Mouse (Mus musculus): ENCODE measurements around the gene App. TPM values are rescaled to one million over a fixed set of nuclear protein-coding genes. Genes with fewer than 3 reads are reported as not detected.

The App gene
- polyA plus RNA-seq, 1 experiment from 2014 or later = 31.3 TPM

DNA sequence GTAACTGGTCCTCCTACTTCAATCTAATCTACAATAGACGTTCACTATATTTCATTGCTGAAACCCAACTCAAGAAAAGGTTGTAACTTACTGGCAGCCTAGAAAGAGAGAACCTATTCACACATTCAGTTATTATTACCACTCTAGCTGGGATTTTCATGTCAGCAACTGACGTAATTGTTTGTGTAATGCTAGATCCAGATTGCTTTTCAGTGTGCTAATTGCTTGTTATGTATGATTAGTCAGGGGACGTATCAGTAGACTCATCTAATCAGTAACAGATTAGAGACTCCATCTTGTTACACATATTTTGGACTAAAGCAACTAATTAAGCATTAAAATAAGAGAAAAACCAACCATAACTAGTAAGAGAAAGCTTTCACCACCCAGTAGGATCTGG, 30.4 kb downstream of the App start:
- Histone ChIP-seq H3K27me3 (ENCODE audit: insufficient read depth, low read length) (no peaks in the 10 kb centered on the region), H3K27ac (ENCODE audit: low read depth) (no peak overlapping the region), H3K4me1 (ENCODE audit: insufficient read depth) (no peaks in the 10 kb centered on the region), H3K4me2 (ENCODE audit: low read depth, low read length) (no peak overlapping the region), H3K9me3 (ENCODE audit: low read length) (no peaks in the 10 kb centered on the region), H3K36me3 (replicated peaks; ENCODE audit: insufficient read depth, low read length) (no peaks in the 10 kb centered on the region), H3K9ac (replicated peaks) (no peak overlapping the region), H3K4me3 (ENCODE audit: low read depth, low read length) (no peak overlapping the region)
- 72% methylated on average over 3 of the region's 3 CpGs for WGBS (ENCODE audit: insufficient replicate concordance)
- DNase-seq (no peak), ATAC-seq (no peak)
- TF ChIP-seq EP300 (IDR thresholded peaks at IDR 0.05; ENCODE audit: low read depth) = no peak
- no peak for TF ChIP-seq CTCF (IDR thresholded peaks at IDR 0.05; ENCODE audit: low read depth)

- Histone ChIP-seq H3K4me1 (ENCODE audit: insufficient read depth) (no peaks in the 10 kb centered on the region), H3K9me3 (ENCODE audit: low read length) (no peaks in the 10 kb centered on the region), H3K27me3 (ENCODE audit: insufficient read depth, low read length) (no peaks in the 10 kb centered on the region), H3K36me3 (replicated peaks; ENCODE audit: insufficient read depth, low read length) (no peaks in the 10 kb centered on the region), H3K4me3 (ENCODE audit: low read depth, low read length) (no peak overlapping the region), H3K4me2 (ENCODE audit: low read depth, low read length) (no peak overlapping the region), H3K27ac (ENCODE audit: low read depth) (no peak overlapping the region), H3K9ac (replicated peaks) (no peak overlapping the region)
- no peak for ATAC-seq
- TF ChIP-seq CTCF (IDR thresholded peaks at IDR 0.05; ENCODE audit: low read depth) (no peak), EP300 (IDR thresholded peaks at IDR 0.05; ENCODE audit: low read depth) (no peak)
- 72% methylated on average over 4 of the region's 4 CpGs for WGBS (ENCODE audit: insufficient replicate concordance)
- DNase-seq = no peak
Measured at GRCm38 (mm10) chr16:85141404-85141803, 32.2 kb downstream of the App start.

GRCm38 (mm10) chr16:85139178-85139604, 34.4 kb downstream of the App start:
- Histone ChIP-seq H3K9ac (replicated peaks) (no peak overlapping the region), H3K36me3 (replicated peaks; ENCODE audit: insufficient read depth, low read length) (no peaks in the 10 kb centered on the region), H3K9me3 (ENCODE audit: low read length) (no peaks in the 10 kb centered on the region), H3K27ac (ENCODE audit: low read depth) (no peak overlapping the region), H3K4me1 (ENCODE audit: insufficient read depth) (peaks cover under 1% of the 10 kb centered on the region; the same call in 1 of the 2 replicates), H3K27me3 (ENCODE audit: insufficient read depth, low read length) (no peaks in the 10 kb centered on the region), H3K4me3 (ENCODE audit: low read depth, low read length) (no peak overlapping the region), H3K4me2 (ENCODE audit: low read depth, low read length) (no peak overlapping the region)
- DNase-seq = no peak
- TF ChIP-seq CTCF (IDR thresholded peaks at IDR 0.05; ENCODE audit: low read depth) (no peak), EP300 (IDR thresholded peaks at IDR 0.05; ENCODE audit: low read depth) (no peak)
- WGBS (ENCODE audit: insufficient replicate concordance) = 79% methylated on average over 9 of the region's 9 CpGs
- ATAC-seq = no peak

DNA sequence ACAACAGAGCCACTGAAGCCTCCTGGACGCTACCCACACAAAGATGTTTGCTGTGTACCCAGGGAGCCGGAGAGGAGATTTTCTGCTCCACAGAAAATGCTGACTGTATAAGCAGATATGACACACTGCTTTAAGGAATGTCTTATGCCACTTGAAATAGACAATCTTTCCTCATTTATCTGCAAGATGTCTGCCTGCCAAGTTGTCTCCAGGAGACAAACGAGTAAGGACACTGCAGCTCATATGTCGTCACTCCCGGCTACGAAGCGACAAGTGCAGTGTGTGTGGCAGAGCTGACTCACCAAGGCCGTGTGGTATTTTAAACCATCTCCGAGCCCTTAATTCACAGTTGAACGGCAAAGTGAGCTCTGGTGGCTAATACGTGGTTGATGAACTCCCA, 36.2 kb downstream of the App start:
- WGBS (ENCODE audit: insufficient replicate concordance) = 79% methylated on average over 11 of the region's 11 CpGs
- H3K9me3 ChIP-seq (ENCODE audit: low read length) = no peaks in the 10 kb centered on the region
- H3K36me3 ChIP-seq (replicated peaks; ENCODE audit: insufficient read depth, low read length) = no peaks in the 10 kb centered on the region
- H3K27ac ChIP-seq (ENCODE audit: low read depth) = no peak overlapping the region
- DNase-seq (no peak), ATAC-seq (no peak)
- no peaks in the 10 kb centered on the region for H3K27me3 ChIP-seq (ENCODE audit: insufficient read depth, low read length)
- H3K9ac ChIP-seq (replicated peaks) = no peak overlapping the region
- H3K4me2 ChIP-seq (ENCODE audit: low read depth, low read length) = no peak overlapping the region
- no peak overlapping the region for H3K4me3 ChIP-seq (ENCODE audit: low read depth, low read length)
- H3K4me1 ChIP-seq (ENCODE audit: insufficient read depth) = peaks cover 15% of the 10 kb centered on the region
- TF ChIP-seq CTCF (IDR thresholded peaks at IDR 0.05; ENCODE audit: low read depth) (no peak), EP300 (IDR thresholded peaks at IDR 0.05; ENCODE audit: low read depth) (no peak)

DNA sequence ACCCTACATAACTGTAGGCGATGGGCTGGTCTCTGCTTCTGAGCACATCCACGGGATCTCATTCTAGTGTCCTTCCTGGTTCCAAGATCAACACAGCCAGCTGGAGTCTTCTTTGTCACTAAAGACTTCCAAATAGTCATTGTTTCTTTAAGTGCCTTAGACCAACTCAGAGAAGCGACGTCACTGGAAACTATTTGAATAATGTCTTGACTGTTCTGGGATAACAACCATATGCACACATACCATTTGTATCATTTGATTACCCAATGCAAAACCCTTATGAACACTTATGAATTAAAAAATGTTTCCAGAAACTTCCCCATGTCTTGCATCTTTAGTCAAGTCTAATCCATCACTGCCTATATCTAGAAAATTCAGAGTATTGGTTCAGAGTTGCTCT, 37.5 kb downstream of the App start:
- TF ChIP-seq EP300 (IDR thresholded peaks at IDR 0.05; ENCODE audit: low read depth) (no peak), CTCF (IDR thresholded peaks at IDR 0.05; ENCODE audit: low read depth) (no peak)
- WGBS (ENCODE audit: insufficient replicate concordance) = 70% methylated on average over 4 of the region's 4 CpGs

DNA sequence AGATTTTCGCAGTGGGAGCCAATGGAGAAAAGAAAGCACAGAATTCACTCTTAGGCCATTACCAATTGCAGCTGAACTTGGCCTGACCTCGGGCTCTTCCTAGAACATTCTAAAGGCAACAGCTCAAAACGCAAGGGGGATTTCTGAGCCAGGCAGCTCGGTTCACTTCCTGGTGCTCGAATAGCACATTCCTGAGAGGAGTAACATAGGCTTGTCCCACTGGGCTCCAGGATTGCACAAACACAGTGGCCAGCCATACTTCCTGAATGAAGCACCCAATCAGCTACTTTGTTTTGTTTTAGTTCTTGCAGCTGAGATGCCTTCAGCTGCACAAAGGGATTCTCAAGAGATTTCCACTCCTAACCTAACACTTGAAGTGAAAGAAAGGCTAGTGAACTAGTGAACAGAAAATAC, 40.1 kb downstream of the App start:
- WGBS (ENCODE audit: insufficient replicate concordance) = 31% methylated on average over 5 of the region's 5 CpGs
- no peaks in the 10 kb centered on the region for H3K27me3 ChIP-seq (ENCODE audit: insufficient read depth, low read length)
- 0 out of 2 replicates have a peak overlapping the region, but pooled peaks have one; percentile 3 for H3K4me3 ChIP-seq (ENCODE audit: low read depth, low read length)
- H3K4me2 ChIP-seq (ENCODE audit: low read depth, low read length) = peak overlapping the region; percentile 46
- no peak overlapping the region for H3K9ac ChIP-seq (replicated peaks)
- H3K4me1 ChIP-seq (ENCODE audit: insufficient read depth) = peaks cover 18% of the 10 kb centered on the region
- DNase-seq = no peak
- ATAC-seq = peak; percentile 71
- H3K36me3 ChIP-seq (replicated peaks; ENCODE audit: insufficient read depth, low read length) = no peaks in the 10 kb centered on the region
- H3K9me3 ChIP-seq (ENCODE audit: low read length) = no peaks in the 10 kb centered on the region
- TF ChIP-seq EP300 (IDR thresholded peaks at IDR 0.05; ENCODE audit: low read depth) (no peak), CTCF (IDR thresholded peaks at IDR 0.05; ENCODE audit: low read depth) (no peak)
- H3K27ac ChIP-seq (ENCODE audit: low read depth) = peak overlapping the region; percentile 73

More for the DNA sequence above, 37.5 kb downstream of the App start:
- Histone ChIP-seq H3K4me2 (ENCODE audit: low read depth, low read length) (no peak overlapping the region), H3K27ac (ENCODE audit: low read depth) (no peak overlapping the region), H3K4me3 (ENCODE audit: low read depth, low read length) (no peak overlapping the region), H3K9me3 (ENCODE audit: low read length) (no peaks in the 10 kb centered on the region), H3K36me3 (replicated peaks; ENCODE audit: insufficient read depth, low read length) (no peaks in the 10 kb centered on the region), H3K27me3 (ENCODE audit: insufficient read depth, low read length) (no peaks in the 10 kb centered on the region), H3K4me1 (ENCODE audit: insufficient read depth) (peaks cover 18% of the 10 kb centered on the region), H3K9ac (replicated peaks) (no peak overlapping the region)
- ATAC-seq (no peak), DNase-seq (no peak)

DNA sequence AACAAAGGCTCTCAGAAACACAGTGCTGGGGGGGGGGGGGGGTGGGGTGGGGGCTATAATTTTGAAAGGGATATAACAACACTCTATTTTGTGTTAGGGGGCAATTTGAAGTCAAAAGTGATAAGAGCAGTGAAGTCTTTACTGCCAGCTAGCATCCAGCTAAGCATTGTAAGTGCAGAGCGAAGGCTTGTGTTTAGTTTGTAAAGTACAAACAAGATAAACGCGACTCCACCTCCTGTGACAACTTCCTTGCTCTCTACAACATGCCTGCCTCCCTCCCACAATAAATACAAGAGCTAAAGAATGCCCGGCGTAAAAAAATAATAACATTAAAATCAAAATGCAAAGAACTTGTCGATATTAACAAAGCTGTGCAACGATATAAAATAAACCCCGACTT, 40.5 kb downstream of the App start:
- no peak overlapping the region for H3K4me3 ChIP-seq (ENCODE audit: low read depth, low read length)
- no peak for ATAC-seq
- WGBS (ENCODE audit: insufficient replicate concordance) = 49% methylated on average over 8 of the region's 8 CpGs

More for the DNA sequence above, 40.5 kb downstream of the App start:
- H3K27me3 ChIP-seq (ENCODE audit: insufficient read depth, low read length) = no peaks in the 10 kb centered on the region
- H3K4me2 ChIP-seq (ENCODE audit: low read depth, low read length) = peak overlapping the region; percentile 46
- H3K27ac ChIP-seq (ENCODE audit: low read depth) = peak overlapping the region; percentile 73
- H3K4me1 ChIP-seq (ENCODE audit: insufficient read depth) = peaks cover 18% of the 10 kb centered on the region
- DNase-seq = no peak
- H3K9me3 ChIP-seq (ENCODE audit: low read length) = no peaks in the 10 kb centered on the region
- no peaks in the 10 kb centered on the region for H3K36me3 ChIP-seq (replicated peaks; ENCODE audit: insufficient read depth, low read length)
- no peak for TF ChIP-seq EP300 (IDR thresholded peaks at IDR 0.05; ENCODE audit: low read depth)
- no peak for TF ChIP-seq CTCF (IDR thresholded peaks at IDR 0.05; ENCODE audit: low read depth)
- H3K9ac ChIP-seq (replicated peaks) = no peak overlapping the region
